Mouse (Mus musculus): ENCODE measurements around the gene Bach2. TPM values are rescaled to one million over a fixed set of nuclear protein-coding genes. Genes with fewer than 3 reads are reported as not detected.

Bach2 gene
- polyA plus RNA-seq, 1 experiment, result 7.5 TPM

- 70% methylated on average over 10 of the region's 10 CpGs for WGBS
- DNase-seq, result no peak
- H3K4me3 ChIP-seq (replicated peaks; ENCODE audit: extremely low read depth, low read depth, low read length), result no peak overlapping the region
- peaks cover 4% of the 10 kb centered on the region for H3K4me1 ChIP-seq (ENCODE audit: control insufficient read depth, insufficient read depth, low read length)
- TF ChIP-seq POLR2A (IDR thresholded peaks at IDR 0.05; ENCODE audit: borderline replicate concordance, extremely low read depth, low read depth, low read length) (no peak), CTCF (IDR thresholded peaks at IDR 0.05; ENCODE audit: insufficient read depth, low read length) (no peak)
These were observed 73.8 kb downstream of the Bach2 start for GRCm38 (mm10) chr4:32312171-32312946.

- no peak for TF ChIP-seq CTCF (IDR thresholded peaks at IDR 0.05; ENCODE audit: insufficient read depth, low read length)
- TF ChIP-seq POLR2A (IDR thresholded peaks at IDR 0.05; ENCODE audit: borderline replicate concordance, extremely low read depth, low read depth, low read length), result no peak
- Histone ChIP-seq H3K4me3 (replicated peaks; ENCODE audit: extremely low read depth, low read depth, low read length) (no peak overlapping the region), H3K4me1 (ENCODE audit: control insufficient read depth, insufficient read depth, low read length) (no peaks in the 10 kb centered on the region; the same call in none of the 2 replicates)
- WGBS, result 60% methylated on average over 3 of the region's 3 CpGs
- no peak for DNase-seq
These were observed 76.3 kb downstream of the Bach2 start for GRCm38 (mm10) chr4:32314919-32315318.

- no peak for DNase-seq
- no peaks in the 10 kb centered on the region; the same call in none of the 2 replicates for H3K4me1 ChIP-seq (ENCODE audit: control insufficient read depth, insufficient read depth, low read length)
- TF ChIP-seq POLR2A (IDR thresholded peaks at IDR 0.05; ENCODE audit: borderline replicate concordance, extremely low read depth, low read depth, low read length) (no peak), CTCF (IDR thresholded peaks at IDR 0.05; ENCODE audit: insufficient read depth, low read length) (no peak)
- 66% methylated on average over 1 of the region's 1 CpGs for WGBS
- no peak overlapping the region for H3K4me3 ChIP-seq (replicated peaks; ENCODE audit: extremely low read depth, low read depth, low read length)
These were observed 80.0 kb downstream of the Bach2 start for GRCm38 (mm10) chr4:32318608-32319007.

GRCm38 (mm10) chr4:32319327-32319726 is 80.7 kb downstream of the Bach2 start:
- H3K4me1 ChIP-seq (ENCODE audit: control insufficient read depth, insufficient read depth, low read length), result no peaks in the 10 kb centered on the region; the same call in none of the 2 replicates
- no peak overlapping the region for H3K4me3 ChIP-seq (replicated peaks; ENCODE audit: extremely low read depth, low read depth, low read length)
- TF ChIP-seq POLR2A (IDR thresholded peaks at IDR 0.05; ENCODE audit: borderline replicate concordance, extremely low read depth, low read depth, low read length), result no peak
- TF ChIP-seq CTCF (IDR thresholded peaks at IDR 0.05; ENCODE audit: insufficient read depth, low read length), result no peak
- DNase-seq, result no peak
- 81% methylated on average over 3 of the region's 3 CpGs for WGBS

- Histone ChIP-seq H3K4me3 (replicated peaks; ENCODE audit: extremely low read depth, low read depth, low read length) (no peak overlapping the region), H3K4me1 (ENCODE audit: control insufficient read depth, insufficient read depth, low read length) (no peaks in the 10 kb centered on the region; the same call in none of the 2 replicates)
- no peak for DNase-seq
- no peak for TF ChIP-seq POLR2A (IDR thresholded peaks at IDR 0.05; ENCODE audit: borderline replicate concordance, extremely low read depth, low read depth, low read length)
- no peak for TF ChIP-seq CTCF (IDR thresholded peaks at IDR 0.05; ENCODE audit: insufficient read depth, low read length)
- WGBS, result 90% methylated on average over 1 of the region's 1 CpGs
These were observed 81.4 kb downstream of the Bach2 start for GRCm38 (mm10) chr4:32320039-32320438.

GRCm38 (mm10) chr4:32324111-32324510 is 85.5 kb downstream of the Bach2 start:
- Histone ChIP-seq H3K4me3 (replicated peaks; ENCODE audit: extremely low read depth, low read depth, low read length) (no peak overlapping the region), H3K4me1 (ENCODE audit: control insufficient read depth, insufficient read depth, low read length) (no peaks in the 10 kb centered on the region; the same call in 1 of the 2 replicates)
- DNase-seq, result no peak
- TF ChIP-seq CTCF (IDR thresholded peaks at IDR 0.05; ENCODE audit: insufficient read depth, low read length) (no peak), POLR2A (IDR thresholded peaks at IDR 0.05; ENCODE audit: borderline replicate concordance, extremely low read depth, low read depth, low read length) (no peak)
- WGBS, result 98% methylated on average over 6 of the region's 6 CpGs

- TF ChIP-seq POLR2A (IDR thresholded peaks at IDR 0.05; ENCODE audit: borderline replicate concordance, extremely low read depth, low read depth, low read length) (no peak), CTCF (IDR thresholded peaks at IDR 0.05; ENCODE audit: insufficient read depth, low read length) (no peak)
- Histone ChIP-seq H3K4me1 (ENCODE audit: control insufficient read depth, insufficient read depth, low read length) (no peaks in the 10 kb centered on the region), H3K4me3 (replicated peaks; ENCODE audit: extremely low read depth, low read depth, low read length) (no peak overlapping the region)
- DNase-seq, result no peak
- 70% methylated on average over 4 of the region's 4 CpGs for WGBS
These were observed 86.4 kb downstream of the Bach2 start for GRCm38 (mm10) chr4:32324967-32325366.

GRCm38 (mm10) chr4:32325596-32325995 is 87.0 kb downstream of the Bach2 start:
- H3K4me1 ChIP-seq (ENCODE audit: control insufficient read depth, insufficient read depth, low read length), result no peaks in the 10 kb centered on the region
- no peak overlapping the region for H3K4me3 ChIP-seq (replicated peaks; ENCODE audit: extremely low read depth, low read depth, low read length)
- TF ChIP-seq POLR2A (IDR thresholded peaks at IDR 0.05; ENCODE audit: borderline replicate concordance, extremely low read depth, low read depth, low read length), result no peak
- TF ChIP-seq CTCF (IDR thresholded peaks at IDR 0.05; ENCODE audit: insufficient read depth, low read length), result no peak
- WGBS, result 71% methylated on average over 3 of the region's 3 CpGs
- no peak for DNase-seq

GRCm38 (mm10) chr4:32326279-32326678 is 87.7 kb downstream of the Bach2 start:
- TF ChIP-seq POLR2A (IDR thresholded peaks at IDR 0.05; ENCODE audit: borderline replicate concordance, extremely low read depth, low read depth, low read length) (no peak), CTCF (IDR thresholded peaks at IDR 0.05; ENCODE audit: insufficient read depth, low read length) (no peak)
- WGBS, result 72% methylated on average over 10 of the region's 10 CpGs

GRCm38 (mm10) chr4:32326860-32327259 is 88.3 kb downstream of the Bach2 start:
- Histone ChIP-seq H3K4me3 (replicated peaks; ENCODE audit: extremely low read depth, low read depth, low read length) (no peak overlapping the region), H3K4me1 (ENCODE audit: control insufficient read depth, insufficient read depth, low read length) (no peaks in the 10 kb centered on the region)
- DNase-seq, result no peak
- WGBS, result 70% methylated on average over 3 of the region's 3 CpGs
- TF ChIP-seq POLR2A (IDR thresholded peaks at IDR 0.05; ENCODE audit: borderline replicate concordance, extremely low read depth, low read depth, low read length), result no peak
- TF ChIP-seq CTCF (IDR thresholded peaks at IDR 0.05; ENCODE audit: insufficient read depth, low read length), result no peak

More at GRCm38 (mm10) chr4:32326279-32326678, 87.7 kb downstream of the Bach2 start:
- Histone ChIP-seq H3K4me1 (ENCODE audit: control insufficient read depth, insufficient read depth, low read length) (no peaks in the 10 kb centered on the region), H3K4me3 (replicated peaks; ENCODE audit: extremely low read depth, low read depth, low read length) (no peak overlapping the region)
- DNase-seq, result no peak
